Mouse (Mus musculus): Measurements from ENCODE around the gene Pla2g4b.

Pla2g4b gene

DNA sequence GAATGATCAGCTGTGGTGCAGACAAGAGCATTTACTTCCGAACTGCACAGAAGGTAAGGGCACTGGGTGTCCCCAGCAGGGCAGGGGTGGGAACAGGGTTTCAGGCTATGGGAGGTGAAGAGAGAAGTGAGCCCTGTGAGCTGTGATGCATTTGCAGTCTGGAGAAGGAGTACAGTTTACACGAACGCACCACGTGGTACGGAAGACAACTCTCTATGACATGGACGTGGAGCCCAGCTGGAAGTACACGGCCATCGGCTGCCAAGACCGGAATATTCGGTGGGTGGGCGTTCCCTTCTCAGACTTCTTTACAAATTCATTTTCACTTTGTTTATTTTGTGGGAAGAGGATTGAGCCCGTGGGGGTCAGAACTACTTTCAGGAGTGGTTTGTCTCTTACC, 15.6 kb upstream of the Pla2g4b start:
- DNase-seq = peak; percentile 44 to 57

DNA sequence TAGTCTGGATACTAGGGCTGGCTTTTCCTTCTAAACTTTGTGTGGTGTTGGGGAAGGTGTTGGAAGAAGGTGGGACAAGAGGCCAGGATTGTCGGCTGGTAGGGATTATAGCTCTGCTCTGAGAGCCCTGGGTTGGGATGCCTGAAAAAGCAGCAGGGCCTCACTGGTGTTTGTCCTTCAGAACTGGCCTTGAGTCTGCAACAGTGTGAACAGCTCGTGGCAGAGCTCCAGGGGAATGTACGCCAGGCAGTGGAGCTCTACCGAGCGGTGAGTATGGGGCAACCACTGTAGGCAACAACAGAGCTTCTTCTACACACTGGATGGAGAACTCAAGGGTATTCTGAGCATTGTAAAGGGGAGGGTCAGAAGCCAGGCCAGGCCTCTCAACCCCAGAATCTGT, 8.9 kb upstream of the Pla2g4b start:
- DNase-seq = no peak

GRCm38 (mm10) chr2:120026984-120027949, 6.0 kb upstream of the Pla2g4b start, which contains the start of the genes Jmjd7 and Gm28042:
TSS of gene Jmjd7 (plus strand) at chr2:120027483.
TSS of gene Gm28042 (plus strand) at chr2:120027493.
- peak; percentile 96 to 97 for DNase-seq

DNA sequence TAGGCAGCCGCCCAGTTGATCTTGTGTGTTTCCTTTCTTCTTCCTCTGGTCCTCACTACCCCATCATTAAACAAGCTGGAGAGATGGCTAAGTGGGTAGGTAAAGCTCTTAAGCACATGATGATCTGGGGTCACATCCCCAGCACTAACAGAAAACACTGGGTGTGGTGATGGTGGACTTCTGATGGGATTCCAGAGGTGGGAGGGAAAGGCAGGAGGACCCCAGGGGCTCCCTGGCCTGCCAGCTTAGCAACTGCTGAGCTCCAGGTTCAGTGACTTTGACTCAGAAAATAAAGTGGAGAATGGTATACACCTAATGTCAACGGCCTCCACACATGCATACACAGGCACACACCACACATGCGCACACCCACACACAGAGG, 5.3 kb upstream of the Pla2g4b start:
- DNase-seq = no peak

DNA sequence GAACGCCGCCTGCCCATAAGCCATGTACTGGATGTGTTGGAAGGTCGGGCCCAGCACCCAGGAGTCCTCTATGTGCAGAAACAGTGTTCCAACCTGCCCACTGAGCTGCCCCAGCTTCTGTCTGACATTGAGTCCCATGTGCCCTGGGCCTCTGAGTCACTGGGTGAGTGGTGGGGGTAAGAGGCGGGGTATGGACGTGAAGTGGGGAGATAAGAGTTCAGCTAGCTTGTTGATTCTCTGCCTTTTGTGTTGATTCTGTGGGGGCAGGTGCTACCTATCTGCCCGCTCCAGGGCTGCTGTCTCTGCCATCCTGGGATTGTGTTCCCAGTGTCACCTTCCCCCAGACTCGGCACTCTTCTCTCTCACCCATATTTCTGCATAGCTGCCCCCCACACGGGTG, 2.8 kb upstream of the Pla2g4b start:
- DNase-seq = no peak

DNA sequence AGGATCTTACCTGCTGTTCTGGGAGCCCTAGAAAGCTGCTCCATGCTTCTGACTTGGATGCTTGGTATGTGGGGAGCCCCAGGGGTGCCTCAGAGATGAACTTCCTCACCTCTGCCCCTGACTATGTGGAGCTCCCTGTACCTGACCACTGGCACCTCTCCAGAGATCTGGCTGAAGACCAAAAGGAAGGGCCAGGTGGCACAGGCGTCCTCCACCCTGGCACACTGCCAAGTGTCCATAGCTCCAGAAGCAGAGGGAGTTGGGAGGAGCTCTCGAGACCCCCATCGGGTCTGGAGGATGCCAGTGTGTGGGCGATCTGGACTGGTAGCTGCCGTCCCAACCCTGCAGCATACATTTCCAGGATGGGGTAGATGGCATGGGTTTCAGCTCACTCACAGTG, 509 bp downstream of the Pla2g4b start:
- peak in 1 of 2 experiments; percentile 24 for DNase-seq

GRCm38 (mm10) chr2:120037744-120038143, 4.5 kb downstream of the Pla2g4b start:
- DNase-seq = no peak

GRCm38 (mm10) chr2:120040991-120041390, 7.8 kb downstream of the Pla2g4b start:
- DNase-seq = no peak

DNA sequence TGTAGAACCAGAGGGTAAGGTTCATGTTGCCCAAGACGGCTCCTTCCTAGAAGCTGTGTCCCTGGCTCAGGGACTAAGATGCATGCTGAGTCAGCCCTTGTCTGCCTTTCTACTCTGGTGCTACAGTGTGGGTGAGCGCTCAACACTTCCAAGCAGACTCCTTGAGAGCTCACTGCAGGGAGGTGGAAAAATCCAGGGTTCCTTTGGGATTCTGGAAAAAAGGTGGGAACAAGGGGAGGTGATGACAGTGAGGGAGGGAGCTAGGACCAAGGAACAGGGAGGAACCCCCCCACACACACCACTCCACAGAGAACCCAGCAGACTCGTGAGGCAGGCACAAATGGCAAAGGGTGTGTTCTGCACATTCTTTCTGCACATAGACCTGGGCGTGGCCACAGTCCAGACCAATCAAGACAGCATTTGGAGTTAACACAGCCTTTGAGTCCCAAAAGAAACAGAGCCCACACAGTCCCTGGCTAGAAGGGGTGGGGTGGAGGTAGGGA, 10.9 kb downstream of the Pla2g4b start:
- DNase-seq = peak; percentile 41 to 64

GRCm38 (mm10) chr2:120044676-120045075, 11.5 kb downstream of the Pla2g4b start:
- no peak for DNase-seq

- DNase-seq = peak; percentile 34 to 48
Measured at GRCm38 (mm10) chr2:120046486-120047310, 13.5 kb downstream of the Pla2g4b start.

- no peak for DNase-seq
Measured at GRCm38 (mm10) chr2:120048173-120048572, 15.0 kb downstream of the Pla2g4b start.

DNA sequence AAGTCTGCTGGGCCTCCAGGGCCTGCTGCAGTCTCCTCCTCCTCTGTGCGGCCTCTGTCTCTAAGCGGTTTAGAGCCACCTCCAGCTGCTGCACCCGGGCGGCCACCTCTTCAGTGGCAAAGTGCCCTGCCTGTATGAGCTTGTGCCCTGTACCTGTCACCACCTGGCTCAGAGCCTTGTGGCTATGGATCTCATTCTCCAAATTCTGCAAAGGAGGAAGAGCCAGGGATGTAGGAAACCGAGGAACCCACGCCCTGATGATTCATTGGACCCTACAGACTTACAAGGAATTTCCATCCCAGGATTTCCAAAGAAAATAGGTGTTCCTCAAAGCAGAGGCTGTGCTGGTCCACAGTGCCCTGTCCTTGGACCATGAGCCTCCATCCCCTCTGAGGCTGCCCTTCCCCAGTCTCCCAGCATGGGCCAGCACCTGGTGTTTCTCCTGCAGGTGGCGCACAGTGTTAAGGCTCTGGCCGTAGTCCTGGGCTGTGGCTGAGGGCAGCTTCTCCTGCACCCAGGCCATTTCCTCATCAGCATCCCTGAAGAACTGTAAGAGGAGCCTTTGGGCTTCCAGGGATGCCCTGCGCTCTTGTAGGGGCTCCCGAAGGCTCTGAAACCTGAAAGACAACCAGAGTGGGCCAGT, 16.5 kb downstream of the Pla2g4b start:
- peak; percentile 80 to 82 for DNase-seq

GRCm38 (mm10) chr2:120051405-120051804, 18.2 kb downstream of the Pla2g4b start:
- DNase-seq = no peak

DNA sequence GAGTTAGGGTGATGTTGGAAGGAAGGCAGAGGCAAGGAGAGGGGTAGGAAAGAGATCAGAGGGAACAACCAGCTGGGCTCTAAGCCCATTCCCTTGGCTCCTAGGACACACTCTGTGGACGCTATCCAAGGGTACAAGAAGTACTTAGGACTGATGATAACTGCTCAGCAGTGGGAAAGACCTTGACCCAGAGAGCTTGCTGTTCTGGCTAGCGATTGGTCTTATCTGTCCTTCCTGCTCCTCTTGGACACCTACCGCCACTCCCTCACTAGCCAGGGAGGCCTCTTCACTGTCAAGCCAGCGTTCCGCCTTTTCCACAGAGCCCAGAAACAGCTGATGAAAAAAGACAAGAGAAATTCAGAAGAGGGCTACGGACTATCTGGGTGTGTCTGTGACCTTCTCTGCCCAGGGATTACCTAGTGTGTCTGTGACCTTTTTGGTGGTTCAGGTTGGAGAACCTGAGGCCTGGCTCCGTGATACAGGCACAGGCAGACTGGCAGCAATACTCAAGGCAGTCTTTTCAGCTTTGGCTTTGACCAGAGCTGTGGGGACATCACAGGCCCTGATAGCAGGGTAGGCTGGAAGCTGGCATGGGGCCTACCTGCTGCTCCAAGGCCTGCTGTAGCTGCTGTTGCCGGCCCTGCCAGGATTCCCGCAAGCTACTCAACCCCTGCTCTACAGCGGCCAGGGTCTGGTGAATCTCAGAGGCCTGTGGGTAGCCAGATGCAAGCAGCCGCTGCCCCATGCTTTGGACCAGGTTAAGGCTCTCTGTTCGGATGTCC, 21.7 kb downstream of the Pla2g4b start:
- no peak for DNase-seq

DNA sequence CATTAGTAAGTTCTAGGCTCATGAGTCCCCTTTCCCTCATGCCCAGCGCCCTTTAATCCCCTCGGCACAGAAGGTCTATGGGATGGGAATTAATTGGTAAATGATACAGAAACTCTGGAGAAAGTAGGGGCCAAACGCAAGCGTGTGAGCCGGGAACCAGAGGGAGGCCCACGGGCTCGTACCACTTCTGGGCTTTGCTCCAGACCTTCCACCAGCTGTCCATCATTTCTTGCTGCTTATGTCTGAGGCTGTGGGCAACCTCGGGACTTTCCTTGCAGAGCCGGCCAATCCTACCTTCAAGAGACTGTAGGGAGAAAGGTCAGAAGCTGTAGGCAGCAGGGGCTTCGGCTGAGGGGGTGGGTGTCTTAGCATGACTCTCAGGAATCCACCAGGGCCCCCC, 22.7 kb downstream of the Pla2g4b start:
- no peak for DNase-seq

- DNase-seq = no peak
Measured at GRCm38 (mm10) chr2:120058818-120059217, 25.6 kb downstream of the Pla2g4b start.

DNA sequence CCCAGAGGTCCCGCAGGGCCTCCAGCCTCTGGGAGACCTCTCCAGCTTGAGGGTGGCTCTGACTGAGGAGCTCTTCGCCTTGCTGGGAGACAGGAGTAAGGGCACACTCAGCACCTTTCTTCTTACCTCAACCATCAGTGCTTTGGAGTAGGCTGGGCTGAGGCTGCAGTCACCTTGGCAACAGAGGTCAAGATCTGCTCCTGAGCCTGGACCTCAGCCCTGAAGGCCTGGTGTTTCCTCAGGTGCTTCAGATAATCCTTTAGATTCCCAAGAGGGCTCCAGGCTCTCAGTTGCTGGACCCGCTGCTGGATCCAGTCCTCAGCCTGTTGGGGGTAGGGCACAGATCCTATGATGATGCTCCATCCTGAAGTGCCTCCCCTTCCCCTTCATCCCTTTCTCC, 26.2 kb downstream of the Pla2g4b start:
- no peak for DNase-seq

GRCm38 (mm10) chr2:120060190-120060589, 27.0 kb downstream of the Pla2g4b start:
- DNase-seq = peak; percentile 37 to 55

- peak in 1 of 2 experiments; percentile 57 for DNase-seq
Measured at GRCm38 (mm10) chr2:120060651-120061050, 27.4 kb downstream of the Pla2g4b start.

DNA sequence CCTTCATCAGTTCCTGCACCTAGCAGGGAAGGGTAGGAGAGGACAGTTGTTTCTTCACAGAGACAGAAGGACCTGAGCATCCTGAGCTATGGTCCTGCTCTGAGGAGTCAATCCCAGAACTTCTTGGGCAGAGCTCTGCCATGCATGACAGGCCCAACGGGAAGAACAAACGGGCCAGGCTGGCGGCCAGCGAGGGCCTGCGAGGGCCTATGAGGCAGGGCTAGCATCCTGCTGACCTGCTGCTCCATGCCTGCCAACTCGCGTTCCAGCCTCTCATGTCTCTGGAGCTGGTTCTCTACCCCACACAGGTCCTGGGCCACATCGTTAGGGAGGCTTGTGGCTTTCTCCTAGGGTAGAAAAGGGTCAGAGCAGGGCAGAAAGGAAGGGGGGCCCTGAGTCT, 29.0 kb downstream of the Pla2g4b start:
- DNase-seq = peak in 1 of 2 experiments; percentile 27

DNA sequence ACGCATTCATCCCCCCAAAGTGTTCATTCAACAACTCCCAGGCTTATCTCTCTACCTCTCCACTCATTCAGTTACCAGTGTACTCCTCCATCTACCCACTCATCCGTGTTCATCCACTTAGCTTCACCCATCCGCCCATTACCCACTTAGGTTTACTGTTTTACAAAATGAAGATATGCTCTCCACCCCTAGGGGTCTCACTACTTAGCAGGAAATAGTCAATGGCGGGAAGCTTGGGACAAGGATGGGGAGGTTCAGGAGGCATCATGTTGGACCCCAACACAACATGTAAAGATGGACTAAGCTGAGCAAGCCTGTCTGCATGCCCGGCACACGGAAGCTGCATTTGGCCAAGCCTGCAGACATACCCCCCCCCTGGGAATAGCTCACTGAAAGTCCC, 31.4 kb downstream of the Pla2g4b start:
- no peak for DNase-seq

Data from kidney, postnatal 4 days (tissue).